Mouse (Mus musculus) lung, adult 2 months (tissue): ENCODE measurements at regions not wholly inside any gene's neighbourhood (a gene's known extent, or its start where the extent isn't known, plus 50 kb on each side); places are given as distances from the start of the nearest gene placed in this dataset.

Experiments used
- CTCF ChIP-seq: fragments of 200-500 bp; IDR thresholded peaks from 2 replicates; pipeline ENCODE4 v1.5.1; 2011; ENCODE audit warnings: mild to moderate bottlenecking, low read length, control low read depth; ENCODE audit not compliant: insufficient read depth
- POLR2A ChIP-seq: fragments of 200-500 bp; IDR thresholded peaks from 2 replicates; pipeline ENCODE4 v1.6.1; 2011; ENCODE audit warnings: low read depth, mild to moderate bottlenecking, control low read depth, low read length, borderline replicate concordance; ENCODE audit errors: extremely low read depth

DNA sequence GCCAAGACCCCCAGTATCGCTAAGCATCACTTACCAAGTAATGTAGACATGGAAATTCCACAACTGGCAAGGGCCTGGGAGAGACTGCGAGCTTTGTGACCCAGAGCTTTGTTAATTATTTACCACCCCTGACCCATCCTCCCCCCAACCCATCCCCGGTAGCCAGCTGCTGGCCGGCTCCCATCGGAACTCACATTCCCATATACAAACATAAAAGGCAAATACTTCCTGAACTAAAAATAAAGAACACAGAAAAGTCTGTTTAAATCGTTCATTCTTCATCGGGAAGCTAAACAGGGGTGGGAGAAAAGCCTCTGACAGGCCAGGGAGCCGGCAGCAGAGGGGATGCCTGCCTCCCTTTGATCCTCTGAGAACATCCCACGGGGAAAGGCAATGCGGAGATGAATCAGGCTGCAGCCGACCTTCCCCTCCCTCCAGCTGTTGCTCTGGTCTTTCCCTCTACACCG is 163.7 kb downstream of the Cand1 start:
- TF ChIP-seq POLR2A (no peak), CTCF (no peak)
